In genomic region chr7:39654563-39655286, GRCm38 (mm10) we compare ENCODE assay signal across 9 mouse cellular contexts.
DNase-seq lines count a peak whose midpoint lies in the region; ATAC-seq and TF ChIP-seq lines count a peak whose summit lies in the region.
"Had no signal": no experiment of that assay in that cellular context is flagged by ENCODE, and none has a peak within 500 bp of the region (broad histone marks: within the 10 kb centered on the region; RNA-seq: fewer than 3 reads in every experiment).

No protein-coding gene starts in this region.

- TF ChIP-seq RAD21 in CH12.LX (IDR thresholded peaks at IDR 0.05; ENCODE audit: low read depth, low read length): no peak

- peaks cover 9 to 18% of the 10 kb centered on the region in 2 experiments for H3K4me1 ChIP-seq in CH12.LX (ENCODE audit: control insufficient read depth in 1 of 2, insufficient read depth in 2 of 2)
- no peaks in the 10 kb centered on the region for H3K4me1 ChIP-seq in forebrain, postnatal 0 days (ENCODE audit: insufficient read depth)

- H3K9ac ChIP-seq in CH12.LX (ENCODE audit: insufficient read depth, low read depth): no peak overlapping the region
- no peak overlapping the region for H3K9ac ChIP-seq in forebrain, postnatal 0 days

- TF ChIP-seq EP300 in CH12.LX (IDR thresholded peaks at IDR 0.05; ENCODE audit: low read length): no peak

- H3K9me3 ChIP-seq in CH12.LX (replicated peaks; ENCODE audit: low read length): no peaks in the 10 kb centered on the region
- no peaks in the 10 kb centered on the region for H3K9me3 ChIP-seq in forebrain, postnatal 0 days (ENCODE audit: low read length)

- TF ChIP-seq CTCF in gastrocnemius, adult 2 months (IDR thresholded peaks at IDR 0.05): no peak
- TF ChIP-seq CTCF in CH12.LX (conservative IDR thresholded peaks at IDR 0.05 in 1 of 2, IDR thresholded peaks at IDR 0.05 in 1 of 2; ENCODE audit: low read depth in 2 of 2, low read length in 2 of 2): no peak
- TF ChIP-seq CTCF in forebrain, postnatal 0 days (IDR thresholded peaks at IDR 0.05; ENCODE audit: low read depth): peak; percentile 17; the same call in 1 of the 2 replicates

- 26% methylated on average over 4 of the region's 4 CpGs for WGBS in forebrain, postnatal 0 days

- intact Hi-C loops in gastrocnemius, adult 2 months (cut with DNase I): no loop called here

- in situ Hi-C loops in CH12.LX (cut with MboI; ENCODE audit: low pct_ligation_motif_present, low pct_unique_long_range_greater_than_20kb, low sequenced_read_pairs): loop anchor here (5.0 kb wide), 1 partner anchor 118 kb away; no protein-coding TSS in a partner anchor

- peak; percentile 69 for ATAC-seq in forebrain, postnatal 0 days
- peak; percentile 67 for ATAC-seq in megakaryocyte, adult 5-6 weeks (ENCODE audit: poor library complexity, severe bottlenecking)

- no peaks in the 10 kb centered on the region for H3K36me3 ChIP-seq in CH12.LX (replicated peaks in 1 of 2; ENCODE audit: control insufficient read depth in 1 of 2, insufficient read depth in 1 of 2, low read length in 1 of 2)
- no peaks in the 10 kb centered on the region for H3K36me3 ChIP-seq in forebrain, postnatal 0 days (ENCODE audit: insufficient read depth)

- peak overlapping the region; percentile 7; the same call in 1 of the 2 replicates for H3K4me3 ChIP-seq in gastrocnemius, adult 2 months
- H3K4me3 ChIP-seq in CH12.LX (replicated peaks in 1 of 3; ENCODE audit: low read depth in 2 of 3, low read length in 2 of 3, poor library complexity in 1 of 3): no peak overlapping the region
- H3K4me3 ChIP-seq in forebrain, postnatal 0 days (ENCODE audit: low read depth, low read length): no peak overlapping the region
- H3K4me3 ChIP-seq: erythroblast, embryonic 14.5 days had no signal

- H3K27me3 ChIP-seq in CH12.LX (replicated peaks): no peaks in the 10 kb centered on the region
- no peaks in the 10 kb centered on the region for H3K27me3 ChIP-seq in forebrain, postnatal 0 days (ENCODE audit: insufficient read depth, low read length)

- H3K79me2 ChIP-seq in CH12.LX (replicated peaks; ENCODE audit: control insufficient read depth, extremely low read depth, insufficient read depth, poor library complexity, severe bottlenecking): no peaks in the 10 kb centered on the region

- DNase-seq in gastrocnemius, adult 2 months: no peak
- DNase-seq in gastrocnemius, postnatal 10 days: no peak
- DNase-seq in CH12.LX (ENCODE audit: extremely low read depth): peak; percentile 50
- DNase-seq in forebrain, postnatal 0 days: peak; percentile 57
- DNase-seq in urinary bladder, postnatal 25 days (ENCODE audit: low spot score): no peak
- no peak for DNase-seq in right cerebral cortex, adult 18-20 months
- no peak for DNase-seq in right cerebral cortex, postnatal 25 days

- H3K4me2 ChIP-seq in CH12.LX (ENCODE audit: insufficient read depth, low read depth, poor library complexity, severe bottlenecking): peak overlapping the region; percentile 18; the same call in 1 of the 2 replicates
- H3K4me2 ChIP-seq in forebrain, postnatal 0 days (ENCODE audit: low read depth): 0 out of 2 replicates have a peak overlapping the region, but pooled peaks have one; percentile 2

- dilution Hi-C loops in CH12.LX (cut with MboI; ENCODE audit: extremely low pct_ligation_motif_present, extremely low pct_unique_long_range_greater_than_20kb, low sequenced_read_pairs): no loop called here

- no peak for TF ChIP-seq POLR2A in CH12.LX (IDR thresholded peaks at IDR 0.05; ENCODE audit: low read depth, low read length)

- peak overlapping the region; percentile 53; the same call in 1 of the 2 replicates for H3K27ac ChIP-seq in gastrocnemius, adult 2 months
- H3K27ac ChIP-seq in CH12.LX (ENCODE audit: insufficient read depth, low read depth): no peak overlapping the region
- no peak overlapping the region for H3K27ac ChIP-seq in forebrain, postnatal 0 days (ENCODE audit: low read depth, low read length)

TF ChIP-seq in CH12.LX, 34 proteins besides CTCF, POLR2A, EP300 and RAD21:
- TF ChIP-seq GABPA (IDR thresholded peaks at IDR 0.05; ENCODE audit: insufficient replicate concordance, low read depth, low read length): no peak
- no peak for TF ChIP-seq PAX5 (IDR thresholded peaks at IDR 0.05; ENCODE audit: low read length)
- TF ChIP-seq ELF1 (IDR thresholded peaks at IDR 0.05; ENCODE audit: low read depth, low read length): no peak
- TF ChIP-seq MAX (IDR thresholded peaks at IDR 0.05; ENCODE audit: low read length): no peak
- TF ChIP-seq CHD1 (IDR thresholded peaks at IDR 0.05; ENCODE audit: low read depth, low read length): no peak
- no peak for TF ChIP-seq USF2 (conservative IDR thresholded peaks at IDR 0.05; ENCODE audit: low read depth, low read length)
TF ChIP-seq in CH12.LX: peak in this region for 0.

Comparison
In these comparisons a context has a peak if more than half of its experiments do, and no peak if none do; other contexts are left out.
1. DNase-seq: peak in CH12.LX (single experiment) and forebrain, postnatal 0 days (single experiment); none in gastrocnemius, adult 2 months (single experiment), gastrocnemius, postnatal 10 days (single experiment), urinary bladder, postnatal 25 days (single experiment), right cerebral cortex, adult 18-20 months (single experiment) and right cerebral cortex, postnatal 25 days (single experiment).